Mouse (Mus musculus): ENCODE data around the gene Dclk3.

DNA sequence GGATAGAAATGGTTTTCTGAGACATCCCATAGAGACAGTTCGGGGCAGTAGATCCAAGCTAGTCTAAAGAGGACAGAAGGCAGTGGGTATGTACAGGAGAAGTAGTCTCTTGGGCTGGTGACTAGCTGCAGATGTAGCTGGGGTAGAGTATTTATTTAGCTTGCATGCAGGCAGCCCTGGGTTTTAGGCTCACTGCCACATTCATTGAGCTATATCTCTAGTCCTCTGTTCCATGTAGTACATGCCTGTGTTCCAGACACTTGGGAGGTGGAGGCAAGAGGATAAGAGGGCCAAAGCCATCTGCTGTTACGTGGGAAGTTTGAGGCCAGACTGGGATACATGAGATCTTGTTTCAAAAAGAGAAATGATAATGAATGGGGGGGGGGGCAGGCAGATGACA, 3.5 kb upstream of the Dclk3 start:
- TF ChIP-seq REST (IDR thresholded peaks at IDR 0.05; ENCODE audit: insufficient read depth, insufficient read length) (no peak), POLR2A (IDR thresholded peaks at IDR 0.05; ENCODE audit: insufficient read length, low read depth) (no peak), TCF12 (IDR thresholded peaks at IDR 0.05; ENCODE audit: insufficient read depth, poor library complexity, severe bottlenecking) (no peak), TCF3 (IDR thresholded peaks at IDR 0.05; ENCODE audit: insufficient read length, low read depth) (no peak), CEBPB (IDR thresholded peaks at IDR 0.05; ENCODE audit: insufficient read depth, poor library complexity, severe bottlenecking) (no peak), MAX (IDR thresholded peaks at IDR 0.05; ENCODE audit: low read depth) (no peak), POLR2AphosphoS2 (IDR thresholded peaks at IDR 0.05; ENCODE audit: insufficient read length, low read depth) (no peak), E2F4 (IDR thresholded peaks at IDR 0.05; ENCODE audit: insufficient read depth) (no peak)
